Mouse (Mus musculus): ENCODE results near the gene Eno1.
A peak's percentile ranks its signal among the peaks of the same experiment; 100 is the strongest.
"Not testable (repeated sequence)": the region's sequence is repeated elsewhere in the genome, so short reads cannot be mapped to it uniquely, and the experiment has no call there.

The Eno1 gene

DNA sequence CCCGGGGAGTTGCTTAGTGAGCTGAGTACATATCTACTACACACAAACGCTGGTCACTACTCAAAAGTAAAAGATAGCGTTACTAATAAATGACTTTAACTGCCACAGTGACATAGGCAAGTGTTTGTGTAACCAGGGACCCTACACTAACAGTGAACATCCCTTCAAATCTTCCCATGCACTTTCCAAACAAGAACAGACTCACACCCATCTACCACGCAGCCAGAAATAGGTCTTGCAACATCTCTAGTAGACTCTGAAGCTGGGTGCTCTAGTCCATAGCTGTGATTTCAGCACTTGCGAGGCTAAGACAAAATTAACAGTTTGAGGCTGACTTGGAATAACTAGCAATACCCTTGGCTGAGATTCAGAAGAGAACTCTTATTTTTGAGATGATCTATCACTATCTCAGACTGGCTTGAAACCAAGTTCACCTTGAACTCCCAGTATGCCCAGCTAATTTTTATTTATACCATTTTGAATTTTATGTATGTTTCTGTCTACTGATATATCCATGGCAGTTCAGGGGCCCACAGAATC is 13.3 kb downstream of the Eno1 start:
- DNase-seq (ENCODE audit: low spot score): no peak

GRCm38 (mm10) chr4:150250549-150251422 is 14.3 kb downstream of the Eno1 start:
- no peak for DNase-seq (ENCODE audit: low spot score)

DNA sequence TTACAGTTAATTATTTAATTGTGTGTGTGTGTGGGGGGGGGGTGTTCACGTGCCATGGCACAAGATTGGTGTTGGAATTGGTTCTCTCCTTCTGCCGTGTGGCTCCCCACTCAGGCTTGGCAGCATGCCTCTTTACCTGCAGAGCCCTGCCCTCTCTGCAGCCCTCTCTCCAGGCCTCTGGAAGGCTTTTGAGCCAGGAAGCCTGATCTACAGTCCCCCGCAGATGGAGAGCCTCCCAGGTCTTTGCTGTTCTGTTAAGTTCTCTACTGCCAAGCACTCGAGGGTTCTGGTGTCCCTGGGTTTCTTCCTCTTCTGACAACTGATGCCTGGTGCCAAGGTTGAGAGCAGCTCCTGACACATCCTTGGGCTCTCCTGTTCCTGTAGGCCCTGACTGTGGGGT is 17.9 kb downstream of the Eno1 start:
- DNase-seq (ENCODE audit: low spot score): no peak

DNA sequence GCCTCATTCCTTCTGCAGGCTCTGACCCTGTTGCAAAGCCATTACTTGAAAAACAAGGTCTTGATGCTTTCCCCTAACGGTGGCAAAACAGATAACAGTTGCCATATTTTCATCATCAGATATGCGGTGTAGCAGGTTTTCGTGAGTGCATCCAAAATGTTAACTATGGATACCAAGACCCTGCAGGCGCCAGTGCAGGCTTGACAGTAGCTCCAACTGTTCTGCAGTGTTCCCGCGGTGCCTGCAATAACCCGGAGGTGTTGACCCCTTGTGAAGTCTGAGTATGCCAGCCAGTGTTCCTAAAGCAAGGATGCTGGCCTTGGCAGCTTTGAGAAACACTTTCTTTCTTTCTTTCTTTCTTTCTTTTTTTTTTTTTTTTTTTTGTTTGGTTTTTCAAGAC is 18.7 kb downstream of the Eno1 start:
- DNase-seq (ENCODE audit: low spot score): no peak

DNA sequence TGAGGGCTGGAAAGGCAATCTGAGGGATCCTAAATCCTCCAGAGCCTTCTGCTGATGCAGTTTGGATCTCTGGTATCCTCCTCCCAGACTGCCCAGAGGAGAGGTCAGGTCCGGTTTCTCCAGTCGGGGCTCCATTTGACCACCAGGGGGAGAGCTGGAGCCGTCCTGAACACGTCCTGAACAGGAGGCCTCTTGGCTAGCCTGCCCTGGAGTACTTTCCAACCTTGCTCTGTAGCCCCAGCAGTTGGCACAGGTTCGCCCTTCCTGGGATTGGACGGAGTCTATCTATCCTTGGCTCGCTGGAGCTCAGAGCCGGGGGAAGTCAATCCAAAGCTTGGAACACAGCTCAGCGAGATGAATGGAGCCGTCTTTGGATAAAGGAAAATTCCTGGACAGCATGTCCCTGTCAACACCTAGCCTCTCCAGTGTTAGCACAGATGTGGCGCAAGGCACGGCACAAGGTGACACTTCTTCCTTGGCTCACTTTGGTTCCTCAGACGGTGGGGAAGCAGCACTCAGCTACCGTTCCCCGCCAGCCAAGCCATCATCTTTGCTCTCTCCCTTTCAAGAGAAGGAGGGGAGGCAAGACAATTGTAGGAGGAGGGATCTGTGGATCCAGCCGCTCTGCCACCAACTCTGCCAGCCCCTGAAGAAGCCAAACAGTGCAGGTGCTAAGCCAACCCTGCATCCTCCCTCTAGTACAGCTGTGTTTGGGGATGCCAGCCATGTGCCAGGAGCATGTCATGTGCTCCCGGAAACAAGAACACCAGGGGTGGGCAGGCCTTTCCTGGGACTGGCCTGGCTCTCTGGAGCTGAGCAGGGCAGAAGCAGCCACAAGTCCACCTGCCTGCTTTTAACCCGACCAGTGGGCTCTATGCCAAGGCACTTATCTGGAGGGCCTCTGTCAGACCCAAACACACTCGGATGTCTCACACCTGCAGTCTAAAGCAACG is 21.0 kb downstream of the Eno1 start:
- DNase-seq (ENCODE audit: low spot score): peak; percentile 78

DNA sequence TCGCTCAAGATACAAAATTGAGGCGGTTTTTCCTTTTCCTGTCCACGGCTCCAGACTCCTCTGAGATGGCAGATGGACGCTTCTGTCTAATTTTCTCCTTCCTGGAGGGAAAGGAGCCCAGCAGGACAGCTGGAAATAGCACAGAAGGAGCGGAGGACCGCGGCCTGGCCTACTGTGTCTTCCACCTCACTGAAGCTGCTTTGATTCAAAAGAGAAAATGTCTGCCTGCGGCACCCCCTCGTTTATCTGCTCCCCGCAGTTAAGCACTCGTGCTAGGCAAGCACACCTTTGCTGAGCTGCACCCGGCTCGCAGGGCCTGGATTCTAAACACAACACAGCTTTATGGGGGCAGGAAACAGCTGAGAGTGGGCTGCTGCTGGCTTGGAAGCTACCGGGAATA is 21.9 kb downstream of the Eno1 start:
- DNase-seq (ENCODE audit: low spot score): no peak

GRCm38 (mm10) chr4:150259577-150259976 is 23.1 kb downstream of the Eno1 start:
- DNase-seq (ENCODE audit: low spot score): no peak

DNA sequence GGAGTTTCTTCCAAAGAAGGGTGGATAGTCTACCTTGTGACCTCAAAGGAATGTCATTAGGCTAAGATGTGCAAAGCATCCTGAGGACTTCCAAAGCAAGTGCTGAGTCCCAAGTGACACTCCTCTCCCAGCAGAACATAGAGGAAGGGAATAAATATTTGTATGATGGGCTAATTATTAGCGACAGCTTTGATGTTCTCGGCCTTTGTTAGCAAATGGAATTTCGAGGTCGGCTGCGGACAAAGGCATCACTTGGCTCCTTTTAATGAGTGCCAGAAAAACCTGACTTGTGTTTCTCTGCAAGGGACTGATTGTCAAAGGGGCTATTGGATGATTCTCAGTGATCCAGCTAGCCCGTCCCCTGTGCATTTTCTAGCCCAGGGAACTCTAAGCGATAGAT is 23.6 kb downstream of the Eno1 start:
- DNase-seq (ENCODE audit: low spot score): no peak

GRCm38 (mm10) chr4:150260745-150261144 is 24.2 kb downstream of the Eno1 start:
- no peak for DNase-seq (ENCODE audit: low spot score)

DNA sequence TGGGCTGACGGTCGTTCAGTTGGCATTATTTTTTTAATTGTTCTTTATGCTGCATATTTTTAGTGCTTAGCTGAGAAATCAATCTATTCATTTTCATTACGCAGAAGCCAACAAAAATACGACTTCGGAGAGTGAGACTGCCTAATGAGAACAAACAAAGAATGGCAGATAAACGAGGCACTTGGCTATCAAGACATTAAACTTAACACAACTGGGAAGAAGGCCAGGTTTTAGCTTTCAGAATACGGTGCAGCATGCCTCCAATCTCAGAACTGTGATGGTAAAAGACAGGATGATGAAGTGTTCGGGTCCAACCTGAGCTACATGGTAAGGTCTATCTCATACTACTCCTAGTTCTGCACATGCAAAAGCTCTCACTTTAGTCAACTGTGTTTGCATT is 25.8 kb downstream of the Eno1 start:
- DNase-seq (ENCODE audit: low spot score): no peak

DNA sequence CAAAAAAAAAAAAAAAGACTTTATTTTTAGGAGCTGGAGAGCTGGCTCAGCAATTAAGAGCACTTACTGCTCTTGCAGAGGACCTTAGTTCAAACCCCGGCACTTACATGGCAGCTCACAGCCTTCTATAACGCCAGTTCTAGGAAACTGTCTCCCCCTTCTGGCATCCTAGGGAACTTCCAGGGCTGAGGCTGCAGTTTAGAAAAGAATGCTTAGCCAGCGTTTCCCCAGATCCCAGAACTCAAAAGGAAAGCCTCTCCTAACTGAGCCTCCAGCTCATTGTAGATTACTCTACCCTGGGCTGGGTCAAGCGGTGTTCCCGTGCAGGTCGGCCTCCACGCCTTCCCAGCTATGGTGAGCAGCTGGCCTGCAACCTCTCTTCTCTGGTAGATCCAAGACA is 28.4 kb downstream of the Eno1 start:
- no peak for DNase-seq (ENCODE audit: low spot score)

DNA sequence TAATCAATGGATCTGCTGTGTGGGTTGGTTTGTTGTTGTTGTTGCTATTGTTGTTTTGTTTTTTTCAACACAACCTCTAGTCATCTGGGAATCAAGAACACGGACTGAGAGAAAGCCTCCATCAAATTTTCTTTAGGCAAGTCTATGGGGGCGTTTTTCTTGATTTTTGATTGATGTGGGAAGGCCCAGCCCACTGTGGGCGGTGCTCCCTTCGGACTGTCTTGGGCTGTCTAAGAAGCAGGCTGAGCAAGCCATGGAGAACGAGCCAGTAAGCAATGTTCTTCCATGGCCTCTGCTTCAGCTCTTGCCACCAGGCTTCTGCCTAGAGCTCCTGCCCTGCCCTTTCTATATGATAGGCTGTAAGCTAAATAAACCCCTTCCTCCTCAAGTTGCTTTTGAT is 28.9 kb downstream of the Eno1 start:
- DNase-seq (ENCODE audit: low spot score): no peak

DNA sequence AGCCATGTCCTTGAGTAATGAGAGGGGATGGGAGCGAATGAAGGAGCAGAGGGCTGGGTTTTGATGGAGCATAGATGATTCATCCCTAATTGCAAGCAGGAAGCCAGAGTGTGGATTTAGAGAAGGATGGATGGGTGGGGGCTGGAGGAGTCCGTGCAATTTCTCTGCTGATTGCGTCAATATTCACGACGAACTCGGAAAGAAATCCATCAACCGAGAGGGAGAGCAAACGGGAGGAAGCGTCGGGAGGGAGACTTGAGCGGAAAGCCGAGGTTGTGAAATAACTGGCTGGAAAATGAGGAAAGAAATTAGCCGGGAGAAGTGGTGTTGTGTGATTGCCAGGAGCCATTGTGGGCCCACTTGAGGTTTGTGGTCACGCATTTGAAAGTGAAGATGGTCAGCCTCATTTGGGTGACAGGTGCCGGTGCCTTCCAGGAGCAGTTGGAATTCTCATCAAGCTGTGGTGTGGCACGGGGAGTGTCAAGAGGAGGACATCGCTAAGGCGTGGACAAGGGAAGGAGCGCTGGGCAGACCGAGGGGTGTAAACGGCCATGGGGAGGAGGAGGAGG is 30.2 kb downstream of the Eno1 start:
- no peak for DNase-seq (ENCODE audit: low spot score)

DNA sequence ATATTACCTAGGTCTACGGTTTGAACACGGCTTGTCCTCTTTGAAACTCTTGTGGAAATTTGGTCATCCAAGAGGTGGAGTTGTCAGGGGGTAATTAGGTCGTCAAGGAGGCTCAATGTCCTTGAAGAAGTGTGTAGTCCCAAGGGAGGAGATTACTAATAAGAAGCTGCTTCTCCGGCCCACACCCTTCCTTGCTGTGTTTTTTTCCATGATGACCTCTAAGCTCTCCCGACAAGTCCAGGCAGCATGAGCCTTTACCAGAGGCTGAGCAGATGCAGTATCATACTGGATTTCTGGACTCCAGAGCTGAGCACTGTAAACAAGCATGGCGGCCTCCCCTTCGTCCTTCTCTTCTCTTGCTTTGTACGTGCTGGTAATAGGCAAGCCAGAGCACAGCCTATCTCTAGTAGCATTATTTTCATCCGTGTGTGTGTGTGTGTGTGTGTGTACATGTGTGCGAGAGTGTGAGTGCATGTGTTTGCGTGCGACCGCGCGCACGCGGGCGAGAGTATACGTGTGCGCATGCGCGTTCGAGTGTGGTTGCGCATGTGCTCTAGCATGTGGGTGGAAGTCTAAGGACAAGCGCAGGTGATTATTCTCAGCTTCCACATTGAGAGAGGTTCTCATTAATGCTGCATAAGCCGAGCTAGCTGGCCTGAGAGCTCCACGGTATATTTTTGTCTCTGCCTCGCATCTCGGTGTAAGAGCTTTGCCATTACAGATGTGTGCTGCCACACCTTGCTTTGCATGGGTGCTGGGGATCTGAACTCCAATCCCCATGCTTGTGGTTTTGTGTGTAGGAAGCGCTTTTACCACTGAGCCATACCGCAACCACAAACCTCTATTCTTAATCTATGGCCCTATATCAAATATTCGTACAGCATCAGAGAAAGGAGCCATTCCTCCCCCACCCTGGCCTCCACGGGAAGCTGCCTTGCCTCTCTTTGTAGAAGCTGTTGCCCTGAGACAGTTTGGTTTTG is 32.4 kb downstream of the Eno1 start:
- DNase-seq (ENCODE audit: low spot score): peak; percentile 55

- no peak for DNase-seq (ENCODE audit: low spot score)
These were observed 33.2 kb downstream of the Eno1 start for GRCm38 (mm10) chr4:150269679-150270078.

DNA sequence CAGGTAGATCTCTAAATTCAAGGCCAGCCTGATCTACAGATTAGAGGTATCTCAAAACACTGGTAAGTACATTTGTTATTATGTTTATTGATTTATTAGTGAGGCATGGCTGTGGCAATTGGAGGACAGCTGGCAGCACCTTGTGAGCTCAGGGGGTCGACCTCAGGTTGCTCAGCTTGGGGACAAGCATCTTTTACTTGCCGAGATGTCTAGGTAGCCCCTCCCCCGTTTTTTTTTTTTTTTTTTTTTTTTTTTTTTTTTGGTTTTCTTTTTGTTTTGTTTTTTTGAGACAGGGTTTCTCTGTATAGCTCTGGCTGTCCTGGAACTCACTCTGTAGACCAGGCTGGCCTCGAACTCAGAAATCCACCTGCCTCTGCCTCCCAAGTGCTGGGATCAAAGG is 34.2 kb downstream of the Eno1 start:
- not testable (repeated sequence) for DNase-seq (ENCODE audit: low spot score)

GRCm38 (mm10) chr4:150272725-150273124 is 36.2 kb downstream of the Eno1 start:
- DNase-seq (ENCODE audit: low spot score): no peak

DNA sequence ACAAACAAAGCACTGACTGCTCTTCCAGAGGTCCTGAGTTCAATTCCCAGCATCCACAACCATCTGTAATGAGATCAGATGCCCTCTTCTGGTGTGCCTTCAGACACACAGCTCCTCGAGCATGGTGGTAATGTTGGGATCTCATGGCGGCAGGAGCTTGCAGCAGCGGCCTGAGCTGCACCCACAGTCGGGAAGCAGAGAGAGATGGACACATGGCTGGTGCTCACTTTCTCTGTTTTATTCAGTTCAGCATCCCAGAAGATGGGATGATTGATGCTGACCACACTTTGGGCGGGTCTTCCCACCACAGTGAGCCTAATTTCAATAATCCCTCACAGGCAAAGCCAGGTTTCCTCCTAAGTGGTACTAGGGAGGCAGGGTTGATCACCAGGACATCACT is 39.0 kb downstream of the Eno1 start:
- DNase-seq (ENCODE audit: low spot score): no peak

DNA sequence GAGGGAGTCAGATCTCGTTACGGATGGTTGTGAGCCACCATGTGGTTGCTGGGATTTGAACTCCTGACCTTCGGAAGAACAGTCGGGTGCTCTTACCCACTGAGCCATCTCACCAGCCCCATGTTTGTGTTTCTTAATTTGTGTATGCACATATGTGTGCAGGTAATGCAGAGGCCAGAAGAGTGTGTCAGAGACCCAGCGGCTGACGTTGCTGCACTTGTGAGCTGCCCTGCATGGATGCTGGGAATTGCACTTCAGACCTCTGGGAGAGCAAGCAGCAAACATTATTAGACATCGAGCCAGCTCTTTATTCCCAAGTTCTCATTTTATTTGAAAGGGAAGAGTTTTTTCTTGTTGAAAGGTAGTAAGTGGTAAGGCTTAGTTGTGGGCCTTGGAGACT is 42.8 kb downstream of the Eno1 start:
- DNase-seq (ENCODE audit: low spot score): not testable (repeated sequence)

DNA sequence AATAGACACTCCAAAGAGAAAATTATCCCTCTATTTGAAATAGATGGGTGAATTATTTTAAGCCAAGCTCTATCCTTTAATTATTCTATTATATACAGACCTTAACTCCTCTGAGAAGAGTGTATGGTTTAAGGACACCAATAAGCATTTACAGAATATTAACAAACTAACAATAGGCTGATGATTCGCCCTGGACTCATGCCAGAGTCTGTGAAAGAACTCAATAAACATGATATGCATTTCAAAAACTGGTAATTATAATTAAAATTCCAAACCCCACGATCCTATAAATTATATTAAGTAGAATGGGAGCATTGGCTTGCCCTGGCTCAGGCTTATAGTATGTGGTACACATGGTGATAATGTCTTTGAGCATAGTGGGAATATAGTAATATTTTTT is 43.5 kb downstream of the Eno1 start:
- DNase-seq (ENCODE audit: low spot score): no peak

- DNase-seq (ENCODE audit: low spot score): no peak
These were observed 43.9 kb downstream of the Eno1 start for GRCm38 (mm10) chr4:150280459-150280858.
